Mouse (Mus musculus) embryonic fibroblast, embryonic 13.5 days (primary cell): Measurements from ENCODE around the gene Nckap5.

Source experiments
- CTCF ChIP-seq: IDR thresholded peaks from 2 replicates; pipeline ENCODE4 v1.5.1; 2011; ENCODE audit warnings: mild to moderate bottlenecking, control low read depth, low read length, moderate library complexity, borderline replicate concordance; ENCODE audit not compliant: insufficient read depth
- POLR2A ChIP-seq: IDR thresholded peaks from 2 replicates; pipeline ENCODE4 v1.6.1; 2011; ENCODE audit warnings: low read depth, mild to moderate bottlenecking, control low read depth, low read length, moderate library complexity

- TF ChIP-seq CTCF (no peak), POLR2A (no peak)
These were observed 621.5 kb downstream of the Nckap5 start for GRCm38 (mm10) chr1:126209131-126209530.
